Mouse (Mus musculus): ENCODE data around the gene Ache. TPM values are rescaled to one million over a fixed set of nuclear protein-coding genes. Genes with fewer than 3 reads are reported as not detected.

Ache gene
- polyA plus RNA-seq, 1 experiment = 57.9 TPM

- no peak overlapping the region for H3K27ac ChIP-seq (ENCODE audit: insufficient read depth, low read length)
- H3K4me1 ChIP-seq (ENCODE audit: control insufficient read depth, insufficient read depth, low read length) = peaks cover 9% of the 10 kb centered on the region; the same call in 1 of the 2 replicates
- peak overlapping the region; percentile 48 for H3K4me3 ChIP-seq (ENCODE audit: insufficient read depth, low read length)
- TF ChIP-seq POLR2A (IDR thresholded peaks at IDR 0.05; ENCODE audit: extremely low read depth, insufficient read depth, low read length) = no peak
These were observed 19.2 kb downstream of the Ache start for GRCm38 (mm10) chr5:137306439-137307005.

GRCm38 (mm10) chr5:137307071-137307912 lies 20.0 kb downstream of the Ache start, which contains the start of gene Srrt:
Gene Srrt (minus strand): TSS chr5:137307674.
- H3K27ac ChIP-seq (ENCODE audit: insufficient read depth, low read length) = peak within 1 kb of the TSS; percentile 77
- TF ChIP-seq POLR2A (IDR thresholded peaks at IDR 0.05; ENCODE audit: extremely low read depth, insufficient read depth, low read length) (peak; percentile 91), CTCF (IDR thresholded peaks at IDR 0.05; ENCODE audit: extremely low read depth, insufficient read depth, low read length) (no peak)
- peaks cover 9% of the 10 kb centered on the region; the same call in 1 of the 2 replicates for H3K4me1 ChIP-seq (ENCODE audit: control insufficient read depth, insufficient read depth, low read length)
- peak within 1 kb of the TSS; percentile 48 for H3K4me3 ChIP-seq (ENCODE audit: insufficient read depth, low read length)

GRCm38 (mm10) chr5:137308356-137308755 lies 21.0 kb downstream of the Ache start:
- TF ChIP-seq POLR2A (IDR thresholded peaks at IDR 0.05; ENCODE audit: extremely low read depth, insufficient read depth, low read length) = no peak
- TF ChIP-seq CTCF (IDR thresholded peaks at IDR 0.05; ENCODE audit: extremely low read depth, insufficient read depth, low read length) = no peak
- Histone ChIP-seq H3K27ac (ENCODE audit: insufficient read depth, low read length) (peak overlapping the region; percentile 77; the same call in 1 of the 2 replicates), H3K4me1 (ENCODE audit: control insufficient read depth, insufficient read depth, low read length) (peaks cover 9% of the 10 kb centered on the region; the same call in 1 of the 2 replicates), H3K4me3 (ENCODE audit: insufficient read depth, low read length) (no peak overlapping the region; the same call in 1 of the 2 replicates)

GRCm38 (mm10) chr5:137313466-137314192 lies 26.3 kb downstream of the Ache start:
- H3K4me1 ChIP-seq (ENCODE audit: control insufficient read depth, insufficient read depth, low read length) = no peaks in the 10 kb centered on the region
- TF ChIP-seq CTCF (IDR thresholded peaks at IDR 0.05; ENCODE audit: extremely low read depth, insufficient read depth, low read length) (no peak), POLR2A (IDR thresholded peaks at IDR 0.05; ENCODE audit: extremely low read depth, insufficient read depth, low read length) (no peak)
- H3K27ac ChIP-seq (ENCODE audit: insufficient read depth, low read length) = no peak overlapping the region
- peak overlapping the region; percentile 7 for H3K4me3 ChIP-seq (ENCODE audit: insufficient read depth, low read length)

- TF ChIP-seq POLR2A (IDR thresholded peaks at IDR 0.05; ENCODE audit: extremely low read depth, insufficient read depth, low read length) (no peak; the same call in 1 of the 2 replicates), CTCF (IDR thresholded peaks at IDR 0.05; ENCODE audit: extremely low read depth, insufficient read depth, low read length) (no peak)
- Histone ChIP-seq H3K27ac (ENCODE audit: insufficient read depth, low read length) (no peak within 1 kb of the TSS), H3K4me3 (ENCODE audit: insufficient read depth, low read length) (peak within 1 kb of the TSS; percentile 7)
These were observed 27.1 kb downstream of the Ache start, which contains the start of gene Trip6 for GRCm38 (mm10) chr5:137314193-137315083. Gene Trip6 (minus strand): TSS chr5:137314404.

GRCm38 (mm10) chr5:137315084-137315903 lies 28.0 kb downstream of the Ache start:
- Histone ChIP-seq H3K4me1 (ENCODE audit: control insufficient read depth, insufficient read depth, low read length) (no peaks in the 10 kb centered on the region), H3K4me3 (ENCODE audit: insufficient read depth, low read length) (no peak overlapping the region)
- TF ChIP-seq POLR2A (IDR thresholded peaks at IDR 0.05; ENCODE audit: extremely low read depth, insufficient read depth, low read length) = no peak
- TF ChIP-seq CTCF (IDR thresholded peaks at IDR 0.05; ENCODE audit: extremely low read depth, insufficient read depth, low read length) = no peak

More at GRCm38 (mm10) chr5:137314193-137315083, 27.1 kb downstream of the Ache start, which contains the start of gene Trip6:
- no peaks in the 10 kb centered on the region for H3K4me1 ChIP-seq (ENCODE audit: control insufficient read depth, insufficient read depth, low read length)

GRCm38 (mm10) chr5:137317361-137317760 lies 30.0 kb downstream of the Ache start:
- no peak overlapping the region for H3K4me3 ChIP-seq (ENCODE audit: insufficient read depth, low read length)
- H3K27ac ChIP-seq (ENCODE audit: insufficient read depth, low read length) = no peak overlapping the region
- no peaks in the 10 kb centered on the region for H3K4me1 ChIP-seq (ENCODE audit: control insufficient read depth, insufficient read depth, low read length)
- TF ChIP-seq POLR2A (IDR thresholded peaks at IDR 0.05; ENCODE audit: extremely low read depth, insufficient read depth, low read length) (no peak), CTCF (IDR thresholded peaks at IDR 0.05; ENCODE audit: extremely low read depth, insufficient read depth, low read length) (no peak)

More at GRCm38 (mm10) chr5:137315084-137315903, 28.0 kb downstream of the Ache start:
- H3K27ac ChIP-seq (ENCODE audit: insufficient read depth, low read length) = no peak overlapping the region

GRCm38 (mm10) chr5:137318570-137318969 lies 31.3 kb downstream of the Ache start:
- no peak for TF ChIP-seq CTCF (IDR thresholded peaks at IDR 0.05; ENCODE audit: extremely low read depth, insufficient read depth, low read length)
- TF ChIP-seq POLR2A (IDR thresholded peaks at IDR 0.05; ENCODE audit: extremely low read depth, insufficient read depth, low read length) = no peak
- no peak overlapping the region for H3K27ac ChIP-seq (ENCODE audit: insufficient read depth, low read length)
- no peak overlapping the region for H3K4me3 ChIP-seq (ENCODE audit: insufficient read depth, low read length)
- no peaks in the 10 kb centered on the region for H3K4me1 ChIP-seq (ENCODE audit: control insufficient read depth, insufficient read depth, low read length)

Measured in cortical plate, adult 2 months (tissue).